Mouse (Mus musculus) hindbrain, postnatal 0 days (tissue): ENCODE data around the gene Cmya5. TPM values are rescaled to one million over a fixed set of nuclear protein-coding genes. Genes with fewer than 3 reads are reported as not detected.

Source experiments
- ATAC-seq: fragments of 200-750 bp; cut with Nextera tagmentation; 2 replicates; pipeline ENCODE4 v1.8.0; 2017; ENCODE audit warnings: mild to moderate bottlenecking, moderate TSS enrichment, moderate library complexity
- DNase-seq: peaks from one replicate; pipeline ENCODE4 v3.0.0-alpha.2; 2015; ENCODE audit warnings: low spot score
- H3K27ac ChIP-seq: fragments of 300-500 bp; sonication (generic); 2 replicates; pipeline ENCODE4 v1.5.1; 2014; ENCODE audit warnings: mild to moderate bottlenecking
- H3K27me3 ChIP-seq: fragments of 300-500 bp; sonication (generic); 2 replicates; pipeline ENCODE4 v1.6.1; 2014; ENCODE audit warnings: low read length, mixed read lengths; ENCODE audit not compliant: insufficient read depth
- H3K36me3 ChIP-seq: fragments of 300-500 bp; sonication (generic); 2 replicates; pipeline ENCODE4 v1.6.1; 2014; ENCODE audit warnings: low read length, mixed read lengths; ENCODE audit not compliant: insufficient read depth
- H3K4me1 ChIP-seq: fragments of 300-500 bp; sonication (generic); 2 replicates; pipeline ENCODE4 v1.6.1; 2014; ENCODE audit warnings: antibody characterized with exemption, low read length, mixed read lengths; ENCODE audit not compliant: insufficient read depth
- H3K4me2 ChIP-seq: fragments of 300-500 bp; sonication (generic); 2 replicates; pipeline ENCODE4 v1.6.1; 2014; ENCODE audit warnings: low read depth, mild to moderate bottlenecking, low read length, moderate library complexity, mixed read lengths
- H3K4me3 ChIP-seq: fragments of 300-500 bp; sonication (generic); 2 replicates; pipeline ENCODE4 v1.5.1; 2014; ENCODE audit warnings: low read length
- H3K9ac ChIP-seq: fragments of 300-500 bp; sonication (generic); replicated peaks from 2 replicates; pipeline ENCODE4 v1.6.1; 2014; ENCODE audit warnings: mild to moderate bottlenecking, low read length, moderate library complexity, mixed read lengths
- H3K9me3 ChIP-seq: fragments of 300-500 bp; sonication (generic); 2 replicates; pipeline ENCODE4 v1.6.1; 2016; ENCODE audit warnings: low read length, mixed read lengths
- CTCF ChIP-seq: IDR thresholded peaks from 2 replicates; pipeline ENCODE4 v1.5.1; 2016; ENCODE audit warnings: antibody characterized with exemption, control low read depth, low read depth
- WGBS: fragments of 180-500 bp; shearing (Covaris S2); extraction: QIAGEN DNeasy Blood & Tissue Kit; methylation state at CpG from one replicate; pipeline ENCODE4 v1.1.7; 2014; 5-methylcytosine and 5-hydroxymethylcytosine counted together
- polyA plus RNA-seq: library from polyadenylated mRNA; unstranded; fragments of >200 nt; fragmentation: Nextera tagmentation; extraction: Ambion mirVana; gene quantifications from 2 replicates; pipeline ENCODE4 v1.2.1, GENCODE M21; 2015
- total RNA-seq: library from RNA; depleted of rRNA; stranded (reverse); fragments of >200 nt; gene quantifications from 2 replicates; pipeline ENCODE4 v1.2.3, GENCODE M21; 2014

The Cmya5 gene
- total and polyA plus RNA-seq, 2 experiments from 2014 or later, result 0.26 to 0.94 TPM

DNA sequence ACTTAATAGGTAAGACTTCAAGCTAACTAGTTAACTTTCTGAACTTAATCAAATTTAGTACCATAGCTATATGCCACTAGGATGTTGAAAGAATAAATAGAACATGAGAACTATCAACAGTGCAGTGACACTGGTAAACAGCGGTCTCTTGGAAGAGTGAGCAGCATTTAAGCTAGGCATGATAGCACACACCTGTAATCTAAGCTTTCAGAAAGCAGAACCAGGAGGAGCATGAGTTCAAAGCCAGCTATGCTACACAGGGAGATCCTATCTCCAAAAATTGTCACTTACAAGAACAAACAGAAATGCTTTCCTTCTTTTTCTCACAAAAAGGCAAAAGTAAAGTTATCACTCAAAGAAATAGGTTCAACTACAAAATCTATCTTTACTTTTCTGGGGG is 35.8 kb upstream of the Cmya5 start:
- TF ChIP-seq CTCF, result no peak

DNA sequence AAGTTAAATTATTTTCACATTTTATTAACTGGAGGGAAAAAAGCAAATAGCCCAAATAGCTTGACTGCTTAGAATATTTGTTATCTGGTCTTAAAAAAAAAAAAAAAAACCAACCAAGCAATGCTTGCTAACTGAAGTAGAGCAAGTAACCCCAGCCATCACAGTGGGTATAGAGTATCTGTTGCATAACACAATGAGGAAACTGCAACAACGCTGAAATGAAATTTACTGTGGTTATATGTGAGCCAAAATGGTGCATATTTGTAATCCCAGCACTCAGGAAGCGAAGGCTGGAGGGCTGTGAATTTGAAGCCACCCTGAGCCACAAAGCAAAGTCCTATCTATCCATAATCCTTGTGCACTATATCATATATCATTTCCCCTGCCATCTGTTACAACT is 35.0 kb upstream of the Cmya5 start:
- no peaks in the 10 kb centered on the region for H3K9me3 ChIP-seq
- H3K27ac ChIP-seq, result no peak overlapping the region
- H3K4me1 ChIP-seq, result no peaks in the 10 kb centered on the region
- no peaks in the 10 kb centered on the region for H3K27me3 ChIP-seq
- DNase-seq (no peak), ATAC-seq (no peak)
- H3K9ac ChIP-seq, result no peak overlapping the region
- H3K4me2 ChIP-seq, result no peak overlapping the region
- H3K4me3 ChIP-seq, result no peak overlapping the region
- no peaks in the 10 kb centered on the region for H3K36me3 ChIP-seq
- 91% methylated on average over 2 of the region's 2 CpGs for WGBS
- TF ChIP-seq CTCF, result no peak

More for the DNA sequence above, 35.8 kb upstream of the Cmya5 start:
- no peak overlapping the region for H3K9ac ChIP-seq
- H3K36me3 ChIP-seq, result no peaks in the 10 kb centered on the region
- no peaks in the 10 kb centered on the region for H3K9me3 ChIP-seq
- no peak overlapping the region for H3K27ac ChIP-seq
- H3K4me1 ChIP-seq, result no peaks in the 10 kb centered on the region
- ATAC-seq, result no peak
- H3K4me2 ChIP-seq, result no peak overlapping the region
- no peaks in the 10 kb centered on the region for H3K27me3 ChIP-seq
- DNase-seq, result no peak
- H3K4me3 ChIP-seq, result no peak overlapping the region
- WGBS, result 98% methylated on average over 1 of the region's 1 CpGs

DNA sequence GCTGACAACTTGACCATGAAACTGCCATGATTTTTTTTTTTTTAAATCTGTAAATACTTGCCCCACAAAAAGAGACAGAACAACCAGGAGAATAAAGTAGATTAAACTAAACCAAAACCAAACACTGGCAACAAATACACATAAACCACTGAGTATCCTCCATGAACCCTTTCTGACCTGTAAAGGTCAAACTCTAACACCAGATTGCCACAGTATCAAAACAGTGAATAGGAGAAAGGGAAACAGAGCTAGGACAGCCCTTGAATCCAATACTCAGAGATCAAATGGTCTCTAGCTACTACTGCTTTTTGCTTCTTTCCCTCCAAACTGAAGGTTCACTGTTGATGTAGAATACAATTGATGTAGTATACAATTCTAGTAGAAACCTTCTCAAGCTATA is 33.0 kb upstream of the Cmya5 start:
- no peak overlapping the region for H3K4me3 ChIP-seq
- DNase-seq (no peak), ATAC-seq (no peak)
- no peaks in the 10 kb centered on the region for H3K27me3 ChIP-seq
- TF ChIP-seq CTCF, result no peak
- H3K9ac ChIP-seq, result no peak overlapping the region
- 0 out of 2 replicates have a peak, but pooled peaks cover 6% of the 10 kb centered on the region for H3K36me3 ChIP-seq
- no peaks in the 10 kb centered on the region for H3K4me1 ChIP-seq
- no peaks in the 10 kb centered on the region for H3K9me3 ChIP-seq
- no peak overlapping the region for H3K4me2 ChIP-seq
- H3K27ac ChIP-seq, result no peak overlapping the region

DNA sequence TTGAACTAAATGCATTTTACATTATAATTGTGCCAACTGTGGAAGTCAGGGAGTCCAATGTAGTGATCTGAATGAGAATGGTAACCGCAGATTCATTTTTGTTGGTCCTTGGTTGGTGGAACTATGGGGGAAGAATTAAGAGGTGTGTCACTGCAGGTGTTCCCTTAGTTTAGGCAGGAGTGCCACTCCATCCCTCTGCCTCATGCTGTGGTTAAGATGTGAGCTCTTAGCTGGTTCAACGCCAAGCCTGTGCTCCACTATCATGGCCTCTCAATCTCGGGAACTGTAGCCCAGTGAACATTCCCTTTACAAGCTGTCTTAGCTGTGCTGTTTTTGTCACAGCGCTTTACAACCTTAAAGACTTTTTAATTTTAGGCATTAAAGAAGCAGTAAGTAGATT is 18.8 kb upstream of the Cmya5 start:
- H3K9me3 ChIP-seq, result no peaks in the 10 kb centered on the region
- no peak for ATAC-seq
- H3K4me2 ChIP-seq, result no peak overlapping the region
- H3K27ac ChIP-seq, result no peak overlapping the region
- DNase-seq, result no peak
- H3K4me3 ChIP-seq, result no peak overlapping the region
- WGBS, result 91% methylated on average over 4 of the region's 4 CpGs
- H3K27me3 ChIP-seq, result no peaks in the 10 kb centered on the region
- H3K9ac ChIP-seq, result no peak overlapping the region
- H3K36me3 ChIP-seq, result peaks cover 10% of the 10 kb centered on the region; the same call in 1 of the 2 replicates
- TF ChIP-seq CTCF, result no peak
- H3K4me1 ChIP-seq, result no peaks in the 10 kb centered on the region

DNA sequence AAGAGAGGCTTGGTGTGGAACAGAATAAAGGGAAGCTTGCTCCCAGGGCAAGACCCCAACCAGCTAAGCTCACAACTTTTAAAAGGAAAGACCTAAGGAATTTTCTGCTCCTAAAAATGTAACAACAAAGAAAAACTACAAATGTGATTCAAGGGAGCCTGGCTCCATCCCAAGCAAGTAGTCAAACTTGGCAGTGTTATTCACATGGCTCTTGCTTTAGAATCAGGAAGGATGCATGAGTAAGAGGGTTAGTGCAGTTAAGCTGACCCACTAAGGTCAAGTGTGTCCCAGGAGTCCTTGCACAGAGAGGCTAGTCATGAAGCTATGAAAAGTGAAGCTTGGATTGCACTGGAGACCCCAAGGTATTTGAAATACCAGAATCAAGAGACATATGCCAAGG is 17.9 kb upstream of the Cmya5 start:
- Histone ChIP-seq H3K27ac (no peak overlapping the region), H3K36me3 (peaks cover 10% of the 10 kb centered on the region; the same call in 1 of the 2 replicates), H3K9me3 (no peaks in the 10 kb centered on the region), H3K9ac (no peak overlapping the region), H3K4me3 (no peak overlapping the region), H3K4me2 (no peak overlapping the region), H3K27me3 (no peaks in the 10 kb centered on the region), H3K4me1 (no peaks in the 10 kb centered on the region)
- ATAC-seq (no peak), DNase-seq (no peak)
- TF ChIP-seq CTCF, result no peak

GRCm38 (mm10) chr13:93158261-93158660 is 13.7 kb upstream of the Cmya5 start:
- Histone ChIP-seq H3K27ac (no peak overlapping the region), H3K9ac (no peak overlapping the region), H3K4me2 (no peak overlapping the region), H3K9me3 (no peaks in the 10 kb centered on the region), H3K4me3 (no peak overlapping the region), H3K4me1 (no peaks in the 10 kb centered on the region), H3K36me3 (no peaks in the 10 kb centered on the region), H3K27me3 (no peaks in the 10 kb centered on the region)
- no peak for DNase-seq
- ATAC-seq, result no peak
- no peak for TF ChIP-seq CTCF
- WGBS, result 95% methylated on average over 6 of the region's 6 CpGs

DNA sequence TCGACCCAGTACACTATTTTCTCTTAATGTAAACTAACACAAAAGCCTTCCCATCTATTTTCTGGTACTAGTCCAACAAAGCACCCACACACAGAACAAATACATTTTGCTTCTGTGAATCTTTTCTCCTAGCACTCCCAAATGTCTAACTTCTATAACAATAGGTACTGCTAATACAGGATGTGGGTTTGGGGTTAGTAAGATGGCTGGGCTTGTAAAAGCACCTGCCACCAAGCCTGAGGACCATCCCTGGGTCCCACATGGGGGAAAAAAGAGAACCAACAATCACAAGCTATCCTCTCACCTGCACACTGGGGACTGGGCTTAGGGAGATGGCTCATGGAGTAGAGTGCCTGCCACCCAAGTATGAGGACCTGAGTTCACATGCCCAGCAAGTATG is 8.8 kb upstream of the Cmya5 start:
- ATAC-seq, result no peak
- no peak overlapping the region for H3K9ac ChIP-seq
- 100% methylated on average over 1 of the region's 1 CpGs for WGBS

More for the DNA sequence above, 8.8 kb upstream of the Cmya5 start:
- H3K36me3 ChIP-seq, result peaks cover 7% of the 10 kb centered on the region; the same call in 1 of the 2 replicates
- no peaks in the 10 kb centered on the region for H3K27me3 ChIP-seq
- H3K4me2 ChIP-seq, result no peak overlapping the region
- no peaks in the 10 kb centered on the region for H3K4me1 ChIP-seq
- H3K27ac ChIP-seq, result no peak overlapping the region
- H3K9me3 ChIP-seq, result no peaks in the 10 kb centered on the region
- DNase-seq, result no peak
- H3K4me3 ChIP-seq, result no peak overlapping the region
- TF ChIP-seq CTCF, result no peak
